Mouse (Mus musculus): Measurements from ENCODE around the gene Fgf18. TPM values are rescaled to one million over a fixed set of nuclear protein-coding genes. Genes with fewer than 3 reads are reported as not detected.

Fgf18 gene
- polyA plus RNA-seq, 1 experiment from 2014 or later = 2.8 TPM

GRCm38 (mm10) chr11:33127058-33127457 lies 20.1 kb downstream of the Fgf18 start:
- Histone ChIP-seq H3K9me3 (no peaks in the 10 kb centered on the region), H3K27ac (replicated peaks) (no peak overlapping the region), H3K36me3 (replicated peaks) (no peaks in the 10 kb centered on the region), H3K4me1 (peaks cover 33% of the 10 kb centered on the region), H3K27me3 (replicated peaks; ENCODE audit: low read depth, poor library complexity, severe bottlenecking) (peaks cover 23% of the 10 kb centered on the region), H3K4me3 (no peak overlapping the region)
- no peak for DNase-seq (ENCODE audit: low spot score)

- Histone ChIP-seq H3K36me3 (replicated peaks) (no peaks in the 10 kb centered on the region), H3K9me3 (no peaks in the 10 kb centered on the region), H3K27ac (replicated peaks) (peak overlapping the region; percentile 87), H3K4me3 (peak overlapping the region; percentile 56), H3K27me3 (replicated peaks; ENCODE audit: low read depth, poor library complexity, severe bottlenecking) (peaks cover 32% of the 10 kb centered on the region), H3K4me1 (peaks cover 35% of the 10 kb centered on the region)
- 1% methylated on average over 37 of the region's 37 CpGs for WGBS
- DNase-seq (ENCODE audit: low spot score) = peak; percentile 83
Measured at GRCm38 (mm10) chr11:33122575-33123268, 24.5 kb downstream of the Fgf18 start.

GRCm38 (mm10) chr11:33119556-33119955 lies 27.6 kb downstream of the Fgf18 start:
- 80% methylated on average over 8 of the region's 8 CpGs for WGBS
- no peaks in the 10 kb centered on the region for H3K9me3 ChIP-seq
- DNase-seq (ENCODE audit: low spot score) = no peak

GRCm38 (mm10) chr11:33119116-33119515 lies 28.1 kb downstream of the Fgf18 start:
- peaks cover 25% of the 10 kb centered on the region for H3K27me3 ChIP-seq (replicated peaks; ENCODE audit: low read depth, poor library complexity, severe bottlenecking)
- no peak overlapping the region for H3K27ac ChIP-seq (replicated peaks)
- H3K4me1 ChIP-seq = peaks cover 15% of the 10 kb centered on the region
- H3K36me3 ChIP-seq (replicated peaks) = no peaks in the 10 kb centered on the region
- H3K9me3 ChIP-seq = no peaks in the 10 kb centered on the region
- no peak for DNase-seq (ENCODE audit: low spot score)
- WGBS = 73% methylated on average over 7 of the region's 7 CpGs
- no peak overlapping the region for H3K4me3 ChIP-seq

More at GRCm38 (mm10) chr11:33119556-33119955, 27.6 kb downstream of the Fgf18 start:
- H3K4me3 ChIP-seq = no peak overlapping the region
- H3K36me3 ChIP-seq (replicated peaks) = no peaks in the 10 kb centered on the region
- peaks cover 17% of the 10 kb centered on the region for H3K4me1 ChIP-seq
- no peak overlapping the region for H3K27ac ChIP-seq (replicated peaks)
- H3K27me3 ChIP-seq (replicated peaks; ENCODE audit: low read depth, poor library complexity, severe bottlenecking) = peaks cover 29% of the 10 kb centered on the region

GRCm38 (mm10) chr11:33118480-33118879 lies 28.7 kb downstream of the Fgf18 start:
- no peak overlapping the region for H3K27ac ChIP-seq (replicated peaks)
- H3K27me3 ChIP-seq (replicated peaks; ENCODE audit: low read depth, poor library complexity, severe bottlenecking) = peaks cover 18% of the 10 kb centered on the region
- DNase-seq (ENCODE audit: low spot score) = no peak

GRCm38 (mm10) chr11:33115796-33116195 lies 31.4 kb downstream of the Fgf18 start:
- Histone ChIP-seq H3K36me3 (replicated peaks) (no peaks in the 10 kb centered on the region), H3K27ac (replicated peaks) (no peak overlapping the region), H3K4me3 (no peak overlapping the region), H3K27me3 (replicated peaks; ENCODE audit: low read depth, poor library complexity, severe bottlenecking) (0 out of 2 replicates have a peak, but pooled peaks cover 4% of the 10 kb centered on the region), H3K4me1 (peaks cover 6% of the 10 kb centered on the region; the same call in 1 of the 2 replicates), H3K9me3 (no peaks in the 10 kb centered on the region)
- 86% methylated on average over 3 of the region's 3 CpGs for WGBS
- no peak for DNase-seq (ENCODE audit: low spot score)

More at GRCm38 (mm10) chr11:33118480-33118879, 28.7 kb downstream of the Fgf18 start:
- Histone ChIP-seq H3K4me3 (no peak overlapping the region), H3K36me3 (replicated peaks) (no peaks in the 10 kb centered on the region), H3K9me3 (no peaks in the 10 kb centered on the region), H3K4me1 (peaks cover 15% of the 10 kb centered on the region)
- 73% methylated on average over 6 of the region's 6 CpGs for WGBS

GRCm38 (mm10) chr11:33112407-33112806 lies 34.8 kb downstream of the Fgf18 start:
- no peak overlapping the region for H3K27ac ChIP-seq (replicated peaks)
- 32% methylated on average over 1 of the region's 1 CpGs for WGBS
- DNase-seq (ENCODE audit: low spot score) = no peak

GRCm38 (mm10) chr11:33110111-33110510 lies 37.1 kb downstream of the Fgf18 start:
- 80% methylated on average over 2 of the region's 2 CpGs for WGBS
- Histone ChIP-seq H3K4me1 (peaks cover 6% of the 10 kb centered on the region; the same call in 1 of the 2 replicates), H3K36me3 (replicated peaks) (no peaks in the 10 kb centered on the region)

More at GRCm38 (mm10) chr11:33112407-33112806, 34.8 kb downstream of the Fgf18 start:
- Histone ChIP-seq H3K4me1 (peaks cover 6% of the 10 kb centered on the region; the same call in 1 of the 2 replicates), H3K36me3 (replicated peaks) (no peaks in the 10 kb centered on the region), H3K27me3 (replicated peaks; ENCODE audit: low read depth, poor library complexity, severe bottlenecking) (0 out of 2 replicates have a peak, but pooled peaks cover 8% of the 10 kb centered on the region), H3K4me3 (no peak overlapping the region), H3K9me3 (no peaks in the 10 kb centered on the region)

GRCm38 (mm10) chr11:33107540-33107939 lies 39.7 kb downstream of the Fgf18 start:
- no peaks in the 10 kb centered on the region for H3K36me3 ChIP-seq (replicated peaks)
- H3K27me3 ChIP-seq (replicated peaks; ENCODE audit: low read depth, poor library complexity, severe bottlenecking) = 0 out of 2 replicates have a peak, but pooled peaks cover 8% of the 10 kb centered on the region
- DNase-seq (ENCODE audit: low spot score) = no peak
- H3K4me3 ChIP-seq = no peak overlapping the region
- no peaks in the 10 kb centered on the region for H3K9me3 ChIP-seq
- no peak overlapping the region for H3K27ac ChIP-seq (replicated peaks)
- WGBS = 35% methylated on average over 3 of the region's 3 CpGs
- H3K4me1 ChIP-seq = peaks cover 4% of the 10 kb centered on the region; the same call in 1 of the 2 replicates

More at GRCm38 (mm10) chr11:33110111-33110510, 37.1 kb downstream of the Fgf18 start:
- DNase-seq (ENCODE audit: low spot score) = no peak
- Histone ChIP-seq H3K9me3 (no peaks in the 10 kb centered on the region), H3K4me3 (no peak overlapping the region), H3K27ac (replicated peaks) (no peak overlapping the region), H3K27me3 (replicated peaks; ENCODE audit: low read depth, poor library complexity, severe bottlenecking) (0 out of 2 replicates have a peak, but pooled peaks cover 8% of the 10 kb centered on the region)

- WGBS = 84% methylated on average over 8 of the region's 8 CpGs
- Histone ChIP-seq H3K4me3 (no peak overlapping the region), H3K36me3 (replicated peaks) (no peaks in the 10 kb centered on the region)
Measured at GRCm38 (mm10) chr11:33104911-33105316, 42.3 kb downstream of the Fgf18 start.

GRCm38 (mm10) chr11:33103291-33103943 lies 43.8 kb downstream of the Fgf18 start:
- DNase-seq (ENCODE audit: low spot score) = no peak

More at GRCm38 (mm10) chr11:33104911-33105316, 42.3 kb downstream of the Fgf18 start:
- DNase-seq (ENCODE audit: low spot score) = no peak
- Histone ChIP-seq H3K27ac (replicated peaks) (no peak overlapping the region), H3K4me1 (peaks cover 7% of the 10 kb centered on the region), H3K9me3 (no peaks in the 10 kb centered on the region), H3K27me3 (replicated peaks; ENCODE audit: low read depth, poor library complexity, severe bottlenecking) (0 out of 2 replicates have a peak, but pooled peaks cover 9% of the 10 kb centered on the region)

GRCm38 (mm10) chr11:33100027-33100507 lies 47.1 kb downstream of the Fgf18 start:
- 28% methylated on average over 10 of the region's 10 CpGs for WGBS
- 0 out of 2 replicates have a peak overlapping the region, but pooled peaks have one; percentile 31 for H3K27ac ChIP-seq (replicated peaks)
- peaks cover 18% of the 10 kb centered on the region; the same call in 1 of the 2 replicates for H3K27me3 ChIP-seq (replicated peaks; ENCODE audit: low read depth, poor library complexity, severe bottlenecking)

More at GRCm38 (mm10) chr11:33103291-33103943, 43.8 kb downstream of the Fgf18 start:
- Histone ChIP-seq H3K4me1 (peaks cover 15% of the 10 kb centered on the region), H3K27ac (replicated peaks) (no peak overlapping the region), H3K27me3 (replicated peaks; ENCODE audit: low read depth, poor library complexity, severe bottlenecking) (peaks cover 7% of the 10 kb centered on the region; the same call in 1 of the 2 replicates), H3K4me3 (no peak overlapping the region), H3K9me3 (no peaks in the 10 kb centered on the region), H3K36me3 (replicated peaks) (no peaks in the 10 kb centered on the region)
- 90% methylated on average over 13 of the region's 13 CpGs for WGBS

More at GRCm38 (mm10) chr11:33100027-33100507, 47.1 kb downstream of the Fgf18 start:
- DNase-seq (ENCODE audit: low spot score) = no peak
- no peaks in the 10 kb centered on the region for H3K36me3 ChIP-seq (replicated peaks)
- H3K4me1 ChIP-seq = peaks cover 17% of the 10 kb centered on the region
- peak overlapping the region; percentile 37 for H3K4me3 ChIP-seq
- H3K9me3 ChIP-seq = no peaks in the 10 kb centered on the region

Data from embryonic facial prominence, embryonic 10.5 days (tissue).